Mouse (Mus musculus): ENCODE measurements around the gene Chtf18. TPM values are rescaled to one million over a fixed set of nuclear protein-coding genes. Genes with fewer than 3 reads are reported as not detected.

Chtf18 gene
- total and polyA plus RNA-seq, 3 experiments, result 11.9 to 38.2 (median 24.8) TPM

DNA sequence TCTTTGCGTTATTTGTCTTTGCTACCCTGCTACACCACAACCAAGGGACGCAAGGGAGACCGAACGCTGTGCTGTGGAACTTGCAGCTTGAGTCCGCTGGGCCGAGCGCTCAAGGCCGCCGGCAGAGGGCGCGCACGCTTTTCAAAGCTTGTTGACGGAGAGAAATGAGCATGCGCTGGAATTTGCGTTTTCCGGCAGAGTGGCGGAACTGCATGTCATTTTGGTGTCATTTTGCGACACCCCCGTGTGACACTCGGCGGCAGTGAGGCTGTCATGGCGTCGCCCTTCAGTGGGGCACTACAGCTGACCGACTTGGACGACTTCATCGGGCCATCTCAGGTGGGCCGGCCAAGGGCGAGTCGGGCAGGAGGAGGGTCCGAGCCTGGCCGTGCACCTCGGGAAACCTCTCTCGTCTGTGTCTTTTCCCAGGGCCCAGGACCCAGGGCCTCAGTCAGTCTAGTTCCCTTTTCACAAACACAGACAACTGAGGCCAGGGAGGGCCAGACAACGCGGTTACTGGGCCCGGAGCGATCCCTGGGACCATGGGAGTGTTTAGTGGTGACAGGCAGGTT is 46.4 kb upstream of the Chtf18 start, which contains the start of gene Narfl:
Narfl (plus strand) TSS at position 228 of the 572 bp plus-strand sequence.
- peaks cover 13 to 18% of the 10 kb centered on the region in 2 experiments for H3K4me1 ChIP-seq (ENCODE audit: control insufficient read depth in 1 of 2, insufficient read depth in 2 of 2)
- peak within 1 kb of the TSS; percentile 81 for H3K9ac ChIP-seq (ENCODE audit: insufficient read depth, low read depth)
- H3K79me2 ChIP-seq (replicated peaks; ENCODE audit: control insufficient read depth, extremely low read depth, insufficient read depth, poor library complexity, severe bottlenecking), result 0 out of 2 replicates have a peak, but pooled peaks cover 3% of the 10 kb centered on the region
- peak within 1 kb of the TSS; percentile 80 for H3K4me2 ChIP-seq (ENCODE audit: insufficient read depth, low read depth, poor library complexity, severe bottlenecking)
- H3K36me3 ChIP-seq (replicated peaks in 1 of 2; ENCODE audit: control insufficient read depth in 1 of 2, insufficient read depth in 1 of 2, low read length in 1 of 2), result peaks cover 17 to 31% of the 10 kb centered on the region in 2 experiments
- peak within 1 kb of the TSS; percentile 66 to 88 (median 83) for H3K4me3 ChIP-seq (replicated peaks in 1 of 3; ENCODE audit: low read depth in 2 of 3, low read length in 2 of 3, poor library complexity in 1 of 3)
- no peak within 1 kb of the TSS for H3K27ac ChIP-seq (ENCODE audit: insufficient read depth, low read depth)
- TF ChIP-seq EP300 (IDR thresholded peaks at IDR 0.05; ENCODE audit: low read length), result no peak
- peak; percentile 97 for TF ChIP-seq MXI1 (IDR thresholded peaks at IDR 0.05; ENCODE audit: low read depth, low read length)
- TF ChIP-seq CTCF (conservative IDR thresholded peaks at IDR 0.05 in 1 of 2, IDR thresholded peaks at IDR 0.05 in 1 of 2; ENCODE audit: low read depth in 2 of 2, low read length in 2 of 2), result peak; percentile 44 to 97; a peak in 3 of 4 replicates
- peak; percentile 97 for TF ChIP-seq TCF12 (IDR thresholded peaks at IDR 0.05; ENCODE audit: low read depth, low read length)
- TF ChIP-seq MAZ (IDR thresholded peaks at IDR 0.05; ENCODE audit: low read depth, low read length), result peak; percentile 96
- TF ChIP-seq JUND (conservative IDR thresholded peaks at IDR 0.05; ENCODE audit: low read depth, low read length), result peak; percentile 60; the same call in 1 of the 2 replicates
- TF ChIP-seq MYC (IDR thresholded peaks at IDR 0.05; ENCODE audit: low read depth, low read length), result peak; percentile 87
- TF ChIP-seq HCFC1 (IDR thresholded peaks at IDR 0.05; ENCODE audit: low read depth, low read length), result peak; percentile 99
- peak; percentile 96 for TF ChIP-seq NRF1 (IDR thresholded peaks at IDR 0.05; ENCODE audit: low read depth, low read length)
- no peak for TF ChIP-seq UBTF (IDR thresholded peaks at IDR 0.05; ENCODE audit: low read depth, low read length)
- TF ChIP-seq RAD21 (IDR thresholded peaks at IDR 0.05; ENCODE audit: low read depth, low read length), result peak; percentile 76
- TF ChIP-seq ZKSCAN1 (IDR thresholded peaks at IDR 0.05; ENCODE audit: borderline replicate concordance, low read depth, low read length), result no peak
- 0 out of 2 replicates have a peak, but pooled peaks have one; percentile 46 for TF ChIP-seq E2F4 (IDR thresholded peaks at IDR 0.05; ENCODE audit: insufficient replicate concordance, low read depth, low read length)
- peak; percentile 72; the same call in 1 of the 2 replicates for TF ChIP-seq POLR2AphosphoS2 (IDR thresholded peaks at IDR 0.05; ENCODE audit: low read depth, low read length)
- TF ChIP-seq MEF2A (IDR thresholded peaks at IDR 0.05; ENCODE audit: borderline replicate concordance, low read depth, low read length), result peak; percentile 86
- TF ChIP-seq ZNF384 (IDR thresholded peaks at IDR 0.05; ENCODE audit: low read depth, low read length), result no peak
- no peak; the same call in 1 of the 2 replicates for TF ChIP-seq ZC3H11A (IDR thresholded peaks at IDR 0.05; ENCODE audit: low read depth, low read length)
- TF ChIP-seq ELF1 (IDR thresholded peaks at IDR 0.05; ENCODE audit: low read depth, low read length), result peak; percentile 100
- TF ChIP-seq CHD2 (IDR thresholded peaks at IDR 0.05; ENCODE audit: low read length), result peak; percentile 54; the same call in 1 of the 2 replicates
- TF ChIP-seq MAFK (IDR thresholded peaks at IDR 0.05; ENCODE audit: insufficient replicate concordance, low read length), result peak; percentile 12; the same call in 1 of the 2 replicates
- TF ChIP-seq GABPA (IDR thresholded peaks at IDR 0.05; ENCODE audit: insufficient replicate concordance, low read depth, low read length), result peak; percentile 94; the same call in 1 of the 2 replicates
- peak; percentile 100 for TF ChIP-seq KAT2A (IDR thresholded peaks at IDR 0.05; ENCODE audit: insufficient replicate concordance, low read length)
- TF ChIP-seq SMC3 (IDR thresholded peaks at IDR 0.05; ENCODE audit: low read depth, low read length), result peak; percentile 98
- TF ChIP-seq SIN3A (IDR thresholded peaks at IDR 0.05; ENCODE audit: low read length), result peak; percentile 99
- TF ChIP-seq MAX (IDR thresholded peaks at IDR 0.05; ENCODE audit: low read length), result peak; percentile 84
- TF ChIP-seq CHD1 (IDR thresholded peaks at IDR 0.05; ENCODE audit: low read depth, low read length), result no peak
- TF ChIP-seq POLR2A (IDR thresholded peaks at IDR 0.05; ENCODE audit: low read depth, low read length), result peak; percentile 78
- peak; percentile 77 for TF ChIP-seq NELFE (IDR thresholded peaks at IDR 0.05; ENCODE audit: low read depth, low read length)
- no peak for TF ChIP-seq PAX5 (IDR thresholded peaks at IDR 0.05; ENCODE audit: low read length)
- TF ChIP-seq ETS1 (conservative IDR thresholded peaks at IDR 0.05; ENCODE audit: low read depth, low read length), result no peak
- TF ChIP-seq BHLHE40 (IDR thresholded peaks at IDR 0.05; ENCODE audit: low read depth, low read length), result peak; percentile 43
- TF ChIP-seq RCOR1 (conservative IDR thresholded peaks at IDR 0.05; ENCODE audit: low read depth, low read length), result no peak
- peak; percentile 79; the same call in 1 of the 2 replicates for TF ChIP-seq ZMIZ1 (IDR thresholded peaks at IDR 0.05; ENCODE audit: low read depth, low read length)
- TF ChIP-seq IRF4 (IDR thresholded peaks at IDR 0.05; ENCODE audit: low read depth, low read length), result peak; percentile 79
- TF ChIP-seq TBP (conservative IDR thresholded peaks at IDR 0.05; ENCODE audit: low read depth, low read length), result peak; percentile 97
- TF ChIP-seq JUN (IDR thresholded peaks at IDR 0.05; ENCODE audit: insufficient read depth, low read depth, low read length), result no peak
- TF ChIP-seq USF2 (conservative IDR thresholded peaks at IDR 0.05; ENCODE audit: low read depth, low read length), result no peak
- TF ChIP-seq USF1 (IDR thresholded peaks at IDR 0.05; ENCODE audit: low read depth, low read length), result peak; percentile 21; the same call in 1 of the 2 replicates
- peak; percentile 97 for DNase-seq (ENCODE audit: extremely low read depth)
- H3K27me3 ChIP-seq (replicated peaks), result peaks cover 36% of the 10 kb centered on the region
- dilution Hi-C loops (cut with MboI; ENCODE audit: extremely low pct_ligation_motif_present, extremely low pct_unique_long_range_greater_than_20kb, low sequenced_read_pairs), result no loop called here
- in situ Hi-C loops (cut with MboI; ENCODE audit: low pct_ligation_motif_present, low pct_unique_long_range_greater_than_20kb, low sequenced_read_pairs), result no loop called here
- H3K9me3 ChIP-seq (replicated peaks; ENCODE audit: low read length), result no peaks in the 10 kb centered on the region

Data from CH12.LX (cell line).